Mouse (Mus musculus) midbrain, embryonic 13.5 days (tissue): ENCODE results near the gene Rnaseh2c. TPM values are rescaled to one million over a fixed set of nuclear protein-coding genes. Genes with fewer than 3 reads are reported as not detected.

Source experiments
- ATAC-seq: fragments of 200-750 bp; cut with Nextera tagmentation; 2 replicates; pipeline ENCODE4 v1.8.0; 2017; ENCODE audit warnings: mild to moderate bottlenecking, moderate TSS enrichment, moderate library complexity
- H3K27ac ChIP-seq: fragments of 300-500 bp; sonication (generic); 2 replicates; pipeline ENCODE4 v1.5.1; 2015; ENCODE audit warnings: inconsistent platforms, mild to moderate bottlenecking, moderate library complexity
- H3K27me3 ChIP-seq: fragments of 300-500 bp; sonication (generic); 2 replicates; pipeline ENCODE4 v1.6.1; 2015; ENCODE audit warnings: mild to moderate bottlenecking, inconsistent platforms
- H3K36me3 ChIP-seq: fragments of 300-500 bp; sonication (generic); 2 replicates; pipeline ENCODE4 v1.6.1; 2015; ENCODE audit warnings: mild to moderate bottlenecking, inconsistent platforms
- H3K4me1 ChIP-seq: fragments of 300-500 bp; sonication (generic); replicated peaks from 2 replicates; pipeline ENCODE4 v1.6.1; 2015; ENCODE audit warnings: inconsistent platforms
- H3K4me2 ChIP-seq: fragments of 300-500 bp; sonication (generic); replicated peaks from 2 replicates; pipeline ENCODE4 v1.6.1; 2015; ENCODE audit warnings: moderate library complexity, mild to moderate bottlenecking, inconsistent platforms
- H3K4me3 ChIP-seq: fragments of 300-500 bp; sonication (generic); replicated peaks from 2 replicates; pipeline ENCODE4 v1.5.1; 2015; ENCODE audit warnings: mild to moderate bottlenecking, inconsistent platforms
- H3K9ac ChIP-seq: fragments of 300-500 bp; sonication (generic); replicated peaks from 2 replicates; pipeline ENCODE4 v1.6.1; 2015; ENCODE audit warnings: mild to moderate bottlenecking, inconsistent platforms
- H3K9me3 ChIP-seq: fragments of 300-500 bp; sonication (generic); 2 replicates; pipeline ENCODE4 v1.6.1; 2016; ENCODE audit warnings: mild to moderate bottlenecking, inconsistent platforms
- whole genome bisulfite sequencing: fragments of 180-500 bp; shearing (Covaris S2); methylation state at CpG from one replicate; pipeline ENCODE4 v1.1.7; 2015; 5-methylcytosine and 5-hydroxymethylcytosine counted together
- polyA plus RNA-seq: library from polyadenylated mRNA; unstranded; fragments of >200 nt; fragmentation: Nextera tagmentation; extraction: Ambion mirVana; gene quantifications from 2 replicates; pipeline ENCODE4 v1.2.1, GENCODE M21; 2015

The Rnaseh2c gene
- polyA plus RNA-seq, 1 experiment from 2014 or later = 98.9 TPM

DNA sequence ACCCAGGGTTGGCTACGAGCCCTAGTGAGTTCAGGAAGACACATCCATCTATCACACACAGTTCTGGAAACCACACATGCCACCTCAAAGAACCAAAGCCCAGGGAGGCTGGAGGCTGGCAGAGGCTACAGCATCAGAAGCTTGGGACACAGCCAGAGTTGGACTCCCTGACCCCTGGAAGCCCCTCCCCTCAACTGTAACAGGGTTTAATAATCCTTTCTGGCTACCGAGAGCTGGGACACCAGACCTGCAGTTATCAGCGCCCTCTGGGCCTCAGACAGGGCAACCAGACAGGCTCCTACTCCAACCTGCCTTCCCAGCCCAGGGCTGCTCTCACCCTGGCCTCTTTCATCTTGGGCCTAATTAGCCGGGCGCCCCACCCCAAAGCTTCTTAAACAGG is 35.4 kb upstream of the Rnaseh2c start:
- no peak overlapping the region for H3K4me2 ChIP-seq
- H3K27ac ChIP-seq = no peak overlapping the region
- ATAC-seq = no peak
- no peak overlapping the region; the same call in 1 of the 2 replicates for H3K4me3 ChIP-seq
- peaks cover 21% of the 10 kb centered on the region for H3K4me1 ChIP-seq
- no peak overlapping the region for H3K9ac ChIP-seq
- H3K36me3 ChIP-seq = peaks cover 11% of the 10 kb centered on the region
- 58% methylated on average over 5 of the region's 5 CpGs for WGBS
- H3K27me3 ChIP-seq = peaks cover 60% of the 10 kb centered on the region
- H3K9me3 ChIP-seq = no peaks in the 10 kb centered on the region

DNA sequence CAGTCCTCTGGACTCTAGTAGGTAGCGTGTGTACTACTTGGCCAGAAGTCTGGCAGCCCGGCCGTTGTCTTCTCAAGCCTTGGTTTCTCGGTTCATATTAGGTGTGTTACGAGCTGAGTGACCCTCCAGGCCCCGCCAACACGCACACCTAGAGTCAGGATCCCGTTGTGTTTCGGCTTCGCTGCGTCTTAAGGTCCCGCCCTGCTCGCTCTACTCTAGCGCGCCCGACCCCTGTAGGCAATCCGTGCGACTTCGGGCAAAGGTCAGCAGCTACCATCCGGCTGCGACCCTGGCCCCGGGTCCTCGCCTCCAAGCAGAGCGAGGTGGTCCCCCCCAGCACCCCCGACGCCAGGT is 34.5 kb upstream of the Rnaseh2c start:
- ATAC-seq = peak; percentile 38
- 1% methylated on average over 25 of the region's 26 CpGs for WGBS

DNA sequence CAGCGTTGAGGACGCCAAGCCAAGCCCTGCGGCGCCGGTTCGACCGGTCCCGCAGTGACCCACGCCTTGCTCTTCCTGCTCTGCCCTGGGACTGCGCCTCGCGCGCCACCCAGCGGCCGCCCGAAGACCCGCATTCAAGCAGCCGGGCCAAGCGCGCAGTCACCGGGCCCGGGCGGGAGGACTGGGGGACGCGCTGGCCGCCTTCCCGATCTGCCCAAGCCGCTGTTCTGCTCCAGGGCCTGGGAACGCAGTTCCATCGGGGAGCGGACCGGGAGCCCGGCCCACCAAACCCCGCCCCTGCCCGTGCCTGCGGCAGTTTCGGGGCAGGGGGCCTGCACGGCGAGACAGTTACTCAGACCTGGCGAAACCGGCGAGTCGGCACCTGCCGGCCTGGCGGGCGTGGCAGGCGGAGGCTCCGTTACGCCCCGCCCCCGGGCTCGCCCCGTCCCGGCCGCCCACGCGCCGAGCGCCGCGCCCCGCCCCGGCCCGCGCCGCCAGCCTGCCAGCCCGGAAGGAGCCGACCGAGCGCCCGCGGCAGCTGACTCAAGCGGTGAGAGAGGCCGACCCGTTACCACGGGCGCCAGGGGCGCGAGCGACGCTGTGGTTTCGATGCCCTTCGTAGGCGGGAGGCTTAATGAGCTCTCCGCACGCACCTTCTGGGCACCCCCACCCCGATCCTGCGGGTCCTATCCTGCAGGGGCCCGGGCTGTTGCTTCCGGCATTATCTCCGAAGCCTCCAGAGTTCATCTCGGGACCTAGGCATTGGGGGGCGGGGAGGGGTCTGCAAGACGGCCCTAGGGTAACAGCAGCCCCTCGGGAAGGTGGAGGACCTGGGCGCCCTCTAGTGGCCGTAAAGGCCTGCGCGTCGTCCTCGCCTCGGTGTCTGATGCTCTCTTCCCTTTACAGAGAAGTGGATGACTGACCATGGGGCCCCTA is 33.9 kb upstream of the Rnaseh2c start, which contains the start of gene Ap5b1:
Gene Ap5b1 (plus strand): TSS at position 492 of the 936 bp plus-strand sequence.
- ATAC-seq = peak; percentile 86
- Histone ChIP-seq H3K27me3 (peaks cover 45% of the 10 kb centered on the region), H3K27ac (peak within 1 kb of the TSS; percentile 87), H3K4me3 (peak within 1 kb of the TSS; percentile 73), H3K4me1 (peaks cover 21% of the 10 kb centered on the region), H3K4me2 (peak within 1 kb of the TSS; percentile 84), H3K36me3 (peaks cover 14% of the 10 kb centered on the region), H3K9ac (peak within 1 kb of the TSS; percentile 81), H3K9me3 (no peaks in the 10 kb centered on the region)
- under 1% methylated on average over 96 of the region's 102 CpGs for whole genome bisulfite sequencing

More for the DNA sequence above, 34.5 kb upstream of the Rnaseh2c start:
- H3K4me1 ChIP-seq = peaks cover 21% of the 10 kb centered on the region
- peak overlapping the region; percentile 81 for H3K9ac ChIP-seq
- peak overlapping the region; percentile 73 for H3K4me3 ChIP-seq
- H3K27ac ChIP-seq = peak overlapping the region; percentile 87; the same call in 1 of the 2 replicates
- H3K27me3 ChIP-seq = peaks cover 51% of the 10 kb centered on the region
- H3K9me3 ChIP-seq = no peaks in the 10 kb centered on the region
- H3K4me2 ChIP-seq = peak overlapping the region; percentile 84
- peaks cover 14% of the 10 kb centered on the region for H3K36me3 ChIP-seq

DNA sequence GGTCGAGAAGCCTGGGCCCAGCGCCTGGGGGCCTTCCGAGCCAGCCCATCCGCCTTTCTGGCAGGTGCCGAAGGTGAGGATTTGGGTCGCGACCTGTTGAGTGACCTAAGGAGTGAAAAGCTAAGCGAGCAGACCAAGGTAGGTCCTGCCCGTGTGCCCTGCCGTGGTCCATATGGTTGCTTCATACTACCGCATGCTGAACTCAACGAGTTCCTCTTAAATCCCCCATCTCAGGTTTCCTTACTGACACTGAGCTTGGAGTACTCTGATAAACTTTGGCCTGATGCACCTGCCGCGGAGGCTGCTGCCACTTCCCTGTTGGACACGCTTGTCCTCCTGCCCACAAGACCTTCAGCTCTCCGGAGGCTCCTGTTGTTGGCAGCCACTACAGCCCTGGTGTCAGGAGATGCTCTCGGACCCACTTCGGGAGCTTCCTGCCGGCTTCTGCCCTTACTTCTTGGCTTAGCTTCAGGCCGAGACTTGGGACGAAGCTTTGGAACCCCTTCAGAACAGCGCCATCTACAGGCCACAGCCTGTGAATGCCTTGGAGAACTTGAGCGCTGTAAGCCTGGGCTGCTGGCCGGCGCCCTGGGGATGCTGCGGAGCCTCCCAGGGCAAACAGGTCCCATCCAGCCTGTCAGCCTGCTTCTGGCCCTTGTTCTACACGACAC is 33.1 kb upstream of the Rnaseh2c start:
- Histone ChIP-seq H3K27ac (0 out of 2 replicates have a peak overlapping the region, but pooled peaks have one; percentile 87), H3K4me2 (peak overlapping the region; percentile 84), H3K9ac (peak overlapping the region; percentile 81), H3K4me3 (peak overlapping the region; percentile 73), H3K9me3 (no peaks in the 10 kb centered on the region), H3K4me1 (peaks cover 21% of the 10 kb centered on the region), H3K27me3 (peaks cover 37% of the 10 kb centered on the region), H3K36me3 (peaks cover 14% of the 10 kb centered on the region)
- peak; percentile 34 for ATAC-seq
- WGBS = 8% methylated on average over 27 of the region's 27 CpGs

DNA sequence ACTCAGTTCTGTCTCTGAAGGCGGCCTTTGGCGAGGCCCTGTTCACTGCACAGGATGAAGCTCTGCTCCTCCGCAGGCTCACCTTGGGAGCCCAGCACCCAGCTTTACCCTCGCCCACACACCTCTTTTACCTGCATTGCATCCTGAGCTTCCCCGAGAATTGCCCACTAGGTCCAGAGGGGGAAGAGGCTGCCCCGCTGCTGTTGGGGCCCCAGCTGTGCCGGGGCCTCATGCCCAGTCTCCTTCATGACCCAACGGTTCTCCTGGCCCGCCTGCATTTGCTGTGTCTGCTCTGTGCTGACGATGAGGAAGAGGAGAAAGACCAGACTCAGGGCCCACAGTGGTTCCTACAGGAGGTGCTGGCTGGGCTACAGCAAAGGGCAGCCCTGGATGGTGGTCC is 32.2 kb upstream of the Rnaseh2c start:
- peaks cover 28% of the 10 kb centered on the region for H3K27me3 ChIP-seq
- H3K9me3 ChIP-seq = no peaks in the 10 kb centered on the region
- no peak overlapping the region for H3K9ac ChIP-seq
- 95% methylated on average over 10 of the region's 10 CpGs for WGBS
- H3K4me1 ChIP-seq = peaks cover 21% of the 10 kb centered on the region
- no peak for ATAC-seq
- H3K36me3 ChIP-seq = peaks cover 14% of the 10 kb centered on the region
- H3K27ac ChIP-seq = no peak overlapping the region
- no peak overlapping the region for H3K4me3 ChIP-seq
- H3K4me2 ChIP-seq = no peak overlapping the region

DNA sequence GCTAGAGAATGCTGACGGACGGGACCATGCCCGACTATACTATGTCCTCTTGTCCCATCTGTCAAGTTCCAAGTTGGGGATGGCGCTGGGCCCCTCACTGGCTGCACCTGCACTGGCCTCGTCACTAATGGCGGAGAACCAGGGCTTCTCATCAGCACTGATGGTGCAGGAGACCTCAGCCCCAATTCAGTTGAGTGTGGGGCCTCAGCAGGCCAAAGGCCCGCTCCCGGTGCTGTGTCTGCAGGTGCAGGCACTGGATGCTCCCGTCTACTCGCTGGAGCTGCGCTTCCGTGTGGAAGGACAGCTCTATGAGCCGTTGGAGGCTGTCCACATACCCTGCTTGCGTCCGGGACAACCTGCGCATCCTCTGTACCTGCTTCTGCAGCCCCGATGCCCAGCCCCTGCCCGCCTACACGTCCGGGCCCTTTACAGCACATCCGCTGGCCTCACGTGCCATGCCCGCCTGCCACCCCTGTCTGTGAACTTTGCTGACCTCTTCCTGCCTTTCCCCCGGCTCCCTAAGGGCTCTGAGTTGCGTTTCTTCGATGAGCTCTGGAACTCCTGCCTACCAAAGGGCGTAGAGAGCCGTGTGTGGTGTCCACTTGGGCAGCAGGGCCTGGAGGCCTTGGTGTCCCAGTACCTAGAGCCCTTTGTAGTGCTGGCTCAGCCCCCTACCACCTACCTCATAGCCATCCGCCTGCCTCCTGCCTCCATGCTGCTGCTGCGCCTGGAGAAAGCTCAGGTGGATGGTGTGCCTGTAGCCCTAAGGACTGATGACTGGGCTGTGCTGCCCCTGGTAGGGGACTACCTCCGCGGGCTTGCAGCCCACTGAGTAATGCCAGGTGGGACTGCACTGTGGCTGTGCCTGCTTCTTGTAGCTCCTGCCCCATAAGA is 31.1 kb upstream of the Rnaseh2c start:
- Histone ChIP-seq H3K36me3 (peaks cover 14% of the 10 kb centered on the region), H3K27me3 (peaks cover 19% of the 10 kb centered on the region), H3K4me2 (no peak overlapping the region), H3K9me3 (no peaks in the 10 kb centered on the region), H3K4me3 (no peak overlapping the region), H3K9ac (0 out of 2 replicates have a peak overlapping the region, but pooled peaks have one; percentile 44), H3K27ac (no peak overlapping the region), H3K4me1 (peaks cover 21% of the 10 kb centered on the region)
- ATAC-seq = no peak
- 92% methylated on average over 32 of the region's 32 CpGs for WGBS

DNA sequence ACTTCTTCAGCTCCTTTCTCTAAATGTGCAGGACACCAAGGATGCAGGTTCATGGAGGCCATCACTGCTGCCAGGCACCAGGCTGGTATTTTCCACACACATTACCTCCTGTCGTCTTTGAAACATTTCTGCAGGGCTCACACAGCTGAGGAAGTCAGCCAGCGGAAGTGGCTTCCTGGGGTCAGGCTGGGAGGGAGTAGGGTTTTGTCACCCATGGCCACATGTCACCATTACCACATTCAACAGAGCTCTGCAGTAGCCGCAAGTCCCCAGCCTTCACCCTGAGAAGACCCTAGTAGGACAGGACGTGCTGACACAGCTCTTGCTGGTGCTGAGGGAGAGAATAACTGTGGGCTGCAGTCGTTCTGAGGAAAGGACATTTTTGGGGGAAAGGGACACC is 29.8 kb upstream of the Rnaseh2c start:
- Histone ChIP-seq H3K36me3 (peaks cover 14% of the 10 kb centered on the region), H3K4me3 (no peak overlapping the region), H3K9ac (no peak overlapping the region), H3K4me1 (peaks cover 17% of the 10 kb centered on the region), H3K27me3 (peaks cover 7% of the 10 kb centered on the region; the same call in 1 of the 2 replicates), H3K9me3 (no peaks in the 10 kb centered on the region), H3K27ac (no peak overlapping the region), H3K4me2 (no peak overlapping the region)
- 83% methylated on average over 5 of the region's 5 CpGs for WGBS
- ATAC-seq = no peak

DNA sequence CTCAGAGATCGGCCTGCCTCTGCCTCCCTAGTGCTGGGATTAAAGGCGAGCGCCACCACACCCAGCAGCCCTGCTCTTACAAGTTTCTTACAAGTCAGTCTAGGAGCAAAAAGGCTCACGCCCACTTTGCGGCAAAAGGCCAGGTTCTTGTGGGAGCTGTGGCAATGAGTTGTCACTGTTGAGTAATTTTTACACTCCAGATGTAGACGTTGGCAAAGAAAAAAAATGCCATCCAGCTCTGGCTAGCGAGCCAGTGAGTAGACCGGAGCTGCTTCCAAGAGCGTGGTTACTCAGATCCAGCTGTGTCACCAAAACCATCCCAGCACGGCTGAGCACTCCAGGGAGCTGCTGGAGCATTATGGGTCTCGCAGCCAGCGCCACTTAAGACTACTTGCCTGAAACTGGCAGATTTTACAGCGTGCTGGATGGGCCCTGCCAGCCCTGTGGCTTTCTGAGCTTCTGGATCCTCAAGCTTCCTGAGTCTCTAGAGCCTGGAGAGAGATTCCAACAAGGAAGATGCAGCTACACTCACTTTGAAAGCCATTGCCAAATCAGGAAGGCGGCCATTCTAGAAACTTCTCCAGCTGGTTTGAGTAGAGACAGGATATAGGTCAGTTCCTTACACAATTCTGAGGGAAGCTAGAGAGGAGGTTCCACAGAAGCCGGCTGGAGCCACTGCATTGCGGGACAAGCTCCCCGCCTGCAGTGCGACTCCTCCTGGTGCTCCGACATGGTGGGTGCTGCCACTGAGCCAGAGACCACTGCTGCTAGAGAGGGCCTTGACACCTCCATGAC is 29.1 kb upstream of the Rnaseh2c start:
- WGBS = 82% methylated on average over 19 of the region's 19 CpGs
- no peak for ATAC-seq

DNA sequence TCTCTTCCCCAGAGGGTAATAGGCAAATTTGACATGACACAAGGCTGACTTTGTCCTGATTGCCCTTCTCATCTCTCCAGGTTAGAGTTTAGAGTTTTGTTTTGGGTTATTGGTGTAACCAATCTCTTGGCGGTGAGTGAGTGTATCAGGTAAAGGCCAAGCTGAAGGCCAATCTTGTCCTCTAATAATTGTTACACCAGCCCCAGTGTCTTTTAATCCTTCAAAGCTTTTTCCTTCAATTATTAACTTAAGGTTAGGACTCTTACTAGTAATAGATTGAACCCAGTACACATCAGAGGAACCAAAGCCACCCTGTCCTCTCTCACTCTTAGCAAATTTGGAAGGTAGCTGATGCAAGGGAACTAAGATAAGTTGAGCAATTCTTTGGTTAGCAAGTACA is 26.3 kb upstream of the Rnaseh2c start:
- no peak overlapping the region for H3K4me3 ChIP-seq
- H3K36me3 ChIP-seq = peaks cover 10% of the 10 kb centered on the region
- ATAC-seq = no peak
- H3K4me2 ChIP-seq = no peak overlapping the region
- 92% methylated on average over 1 of the region's 1 CpGs for WGBS
- no peak overlapping the region for H3K9ac ChIP-seq
- no peaks in the 10 kb centered on the region for H3K9me3 ChIP-seq
- no peak overlapping the region for H3K27ac ChIP-seq
- no peaks in the 10 kb centered on the region for H3K27me3 ChIP-seq
- no peaks in the 10 kb centered on the region for H3K4me1 ChIP-seq

More for the DNA sequence above, 29.1 kb upstream of the Rnaseh2c start:
- H3K4me2 ChIP-seq = no peak overlapping the region
- H3K9ac ChIP-seq = no peak overlapping the region
- H3K4me3 ChIP-seq = no peak overlapping the region
- no peak overlapping the region for H3K27ac ChIP-seq
- no peaks in the 10 kb centered on the region for H3K9me3 ChIP-seq
- peaks cover 11% of the 10 kb centered on the region for H3K4me1 ChIP-seq
- peaks cover 14% of the 10 kb centered on the region for H3K36me3 ChIP-seq
- 0 out of 2 replicates have a peak, but pooled peaks cover 6% of the 10 kb centered on the region for H3K27me3 ChIP-seq

DNA sequence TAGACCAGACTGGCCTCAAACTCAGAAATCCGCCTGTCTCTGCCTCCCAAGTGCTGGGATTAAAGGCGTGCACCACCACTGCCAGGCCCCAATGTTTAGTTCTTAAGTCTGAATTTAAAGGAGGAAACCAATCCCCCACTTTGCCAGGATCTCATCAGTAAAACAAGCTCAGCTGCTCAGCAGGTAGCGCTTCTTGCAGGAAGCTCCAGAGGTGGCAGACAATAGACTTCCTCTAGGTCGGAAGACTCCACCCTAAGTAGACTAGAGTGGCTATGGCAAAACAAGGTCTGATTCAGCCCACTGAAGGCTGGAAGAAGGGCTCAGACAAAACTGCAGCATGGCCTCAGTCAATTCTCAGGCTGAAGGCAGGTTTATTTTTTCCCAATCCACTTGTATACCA is 21.7 kb upstream of the Rnaseh2c start:
- no peak overlapping the region for H3K27ac ChIP-seq
- no peak for ATAC-seq
- H3K9ac ChIP-seq = no peak overlapping the region
- 78% methylated on average over 4 of the region's 4 CpGs for WGBS
- no peaks in the 10 kb centered on the region for H3K36me3 ChIP-seq
- no peaks in the 10 kb centered on the region for H3K4me1 ChIP-seq
- H3K4me3 ChIP-seq = no peak overlapping the region
- no peak overlapping the region for H3K4me2 ChIP-seq
- no peaks in the 10 kb centered on the region for H3K27me3 ChIP-seq
- no peaks in the 10 kb centered on the region for H3K9me3 ChIP-seq

DNA sequence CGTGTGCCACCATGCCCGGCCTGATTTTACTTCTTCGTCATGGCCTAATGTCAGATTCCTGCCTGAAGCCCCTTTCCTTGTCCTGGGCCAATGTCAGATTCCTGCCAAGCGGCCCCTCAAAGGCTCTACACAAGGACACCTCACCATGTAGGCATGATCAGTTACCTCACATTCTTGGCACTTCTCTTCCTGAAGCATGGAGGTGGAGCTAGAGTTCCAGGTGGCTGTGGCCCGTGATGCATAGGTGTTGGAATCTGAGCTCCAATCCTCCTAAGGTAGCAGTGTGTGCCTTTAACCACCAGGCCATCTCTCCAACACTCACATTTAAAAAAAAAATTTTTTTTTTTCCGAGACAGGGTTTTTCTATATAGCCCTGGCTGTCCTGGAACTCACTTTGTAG is 20.9 kb upstream of the Rnaseh2c start:
- no peak overlapping the region for H3K9ac ChIP-seq
- H3K27ac ChIP-seq = no peak overlapping the region
- 85% methylated on average over 6 of the region's 6 CpGs for whole genome bisulfite sequencing
- no peaks in the 10 kb centered on the region for H3K36me3 ChIP-seq
- H3K4me3 ChIP-seq = no peak overlapping the region
- no peak for ATAC-seq
- H3K9me3 ChIP-seq = no peaks in the 10 kb centered on the region
- no peaks in the 10 kb centered on the region for H3K4me1 ChIP-seq
- H3K4me2 ChIP-seq = no peak overlapping the region
- H3K27me3 ChIP-seq = no peaks in the 10 kb centered on the region
